In genomic region chr5:107282561-107283307, GRCm38 (mm10) we compare ENCODE assay signal across 19 mouse cellular contexts. TPM values are rescaled to one million over a fixed set of nuclear protein-coding genes. Genes with fewer than 3 reads are reported as not detected.
A peak's percentile ranks its signal among the peaks of the same experiment; 100 is the strongest.
DNase-seq lines count a peak whose midpoint lies in the region; ATAC-seq lines count a peak whose summit lies in the region.
"Had no signal": no experiment of that assay in that cellular context is flagged by ENCODE, and none has a peak within 500 bp of the region (broad histone marks: within the 10 kb centered on the region; RNA-seq: fewer than 3 reads in every experiment).

No protein-coding gene starts in this region.

- peak; percentile 46 for DNase-seq in forebrain, embryonic 14.5 days (ENCODE audit: low spot score)
- peak; percentile 37 for DNase-seq in midbrain, embryonic 11.5 days (ENCODE audit: low spot score, missing footprints)
- DNase-seq in midbrain, embryonic 14.5 days, result no peak
- DNase-seq in urinary bladder, adult 18-20 months (ENCODE audit: low spot score in 2 of 2), result no peak
- DNase-seq in spleen, postnatal 4 days (ENCODE audit: low spot score in 2 of 2), result no peak
- DNase-seq: B cell, adult 2 months; gastrocnemius, postnatal 14 days; heart, postnatal 36 days; kidney, adult 2 months; kidney, postnatal 25 days; lung, embryonic 14.5 days; thymus, postnatal 36 days had no signal

- no peak overlapping the region; the same call in 1 of the 2 replicates for H3K27ac ChIP-seq in forebrain, embryonic 14.5 days (ENCODE audit: low read depth, low read length)
- H3K27ac ChIP-seq in forebrain, embryonic 12.5 days, result no peak overlapping the region
- H3K27ac ChIP-seq in midbrain, embryonic 11.5 days (ENCODE audit: low read depth, low read length), result no peak overlapping the region
- no peak overlapping the region for H3K27ac ChIP-seq in midbrain, embryonic 14.5 days (replicated peaks; ENCODE audit: low read depth, low read length)
- H3K27ac ChIP-seq in embryonic facial prominence, embryonic 13.5 days, result peak overlapping the region; percentile 66
- H3K27ac ChIP-seq: hindbrain, postnatal 0 days; neural tube, embryonic 13.5 days had no signal

- H3K9me3 ChIP-seq in forebrain, embryonic 14.5 days (replicated peaks; ENCODE audit: control insufficient read depth, low read length), result no peaks in the 10 kb centered on the region
- H3K9me3 ChIP-seq in forebrain, embryonic 12.5 days, result peaks cover 7% of the 10 kb centered on the region; the same call in 1 of the 2 replicates
- no peaks in the 10 kb centered on the region for H3K9me3 ChIP-seq in midbrain, embryonic 11.5 days (ENCODE audit: control insufficient read depth, low read length)
- H3K9me3 ChIP-seq in midbrain, embryonic 14.5 days (ENCODE audit: control insufficient read depth, low read length), result no peaks in the 10 kb centered on the region
- H3K9me3 ChIP-seq in embryonic facial prominence, embryonic 13.5 days, result no peaks in the 10 kb centered on the region
- H3K9me3 ChIP-seq: neural tube, embryonic 13.5 days had no signal

- H3K9ac ChIP-seq in forebrain, embryonic 14.5 days (ENCODE audit: low read length), result no peak overlapping the region
- H3K9ac ChIP-seq in forebrain, embryonic 12.5 days, result no peak overlapping the region
- no peak overlapping the region for H3K9ac ChIP-seq in midbrain, embryonic 11.5 days (ENCODE audit: low read length)
- no peak overlapping the region for H3K9ac ChIP-seq in midbrain, embryonic 14.5 days (replicated peaks; ENCODE audit: low read length)
- no peak overlapping the region for H3K9ac ChIP-seq in embryonic facial prominence, embryonic 13.5 days
- H3K9ac ChIP-seq: lung, embryonic 14.5 days; neural tube, embryonic 13.5 days had no signal

- no peak for ATAC-seq in forebrain, embryonic 14.5 days
- ATAC-seq in forebrain, embryonic 12.5 days (ENCODE audit: low FRiP score), result no peak
- ATAC-seq in midbrain, embryonic 11.5 days (ENCODE audit: low FRiP score), result no peak
- no peak for ATAC-seq in midbrain, embryonic 14.5 days (ENCODE audit: low FRiP score, low TSS enrichment)
- no peak for ATAC-seq in embryonic facial prominence, embryonic 13.5 days (ENCODE audit: insufficient number of reproducible peaks, insufficient read depth, low FRiP score, low TSS enrichment, low read depth)
- ATAC-seq: forebrain, embryonic 16.5 days; hindbrain, postnatal 0 days had no signal

- no peaks in the 10 kb centered on the region for H3K36me3 ChIP-seq in forebrain, embryonic 14.5 days (ENCODE audit: control insufficient read depth, insufficient read depth, low read length)
- no peaks in the 10 kb centered on the region for H3K36me3 ChIP-seq in forebrain, embryonic 12.5 days (replicated peaks)
- H3K36me3 ChIP-seq in midbrain, embryonic 11.5 days (ENCODE audit: control insufficient read depth, insufficient read depth, low read length), result no peaks in the 10 kb centered on the region
- H3K36me3 ChIP-seq in midbrain, embryonic 14.5 days (ENCODE audit: control insufficient read depth, insufficient read depth, low read length), result no peaks in the 10 kb centered on the region
- peaks cover 10% of the 10 kb centered on the region for H3K36me3 ChIP-seq in embryonic facial prominence, embryonic 13.5 days
- H3K36me3 ChIP-seq: neural tube, embryonic 13.5 days had no signal

- no peak overlapping the region for H3K4me2 ChIP-seq in forebrain, embryonic 14.5 days (ENCODE audit: low read length)
- no peak overlapping the region for H3K4me2 ChIP-seq in forebrain, embryonic 12.5 days
- no peak overlapping the region for H3K4me2 ChIP-seq in midbrain, embryonic 11.5 days
- H3K4me2 ChIP-seq in midbrain, embryonic 14.5 days (ENCODE audit: low read length), result no peak overlapping the region
- H3K4me2 ChIP-seq in embryonic facial prominence, embryonic 13.5 days, result peak overlapping the region; percentile 26; the same call in 1 of the 2 replicates
- H3K4me2 ChIP-seq: heart, embryonic 11.5 days; lung, embryonic 14.5 days; neural tube, embryonic 13.5 days had no signal

- no peak overlapping the region for H3K4me3 ChIP-seq in forebrain, embryonic 14.5 days (ENCODE audit: low read depth, low read length)
- H3K4me3 ChIP-seq in forebrain, embryonic 12.5 days (replicated peaks), result no peak overlapping the region
- no peak overlapping the region for H3K4me3 ChIP-seq in midbrain, embryonic 11.5 days (ENCODE audit: low read depth, low read length)
- no peak overlapping the region for H3K4me3 ChIP-seq in midbrain, embryonic 14.5 days (replicated peaks; ENCODE audit: low read depth, low read length)
- H3K4me3 ChIP-seq in embryonic facial prominence, embryonic 13.5 days, result no peak overlapping the region
- H3K4me3 ChIP-seq: megakaryocyte, embryonic 14.5 days; neural tube, embryonic 13.5 days had no signal

- 73% methylated on average over 9 of the region's 9 CpGs for WGBS in forebrain, embryonic 14.5 days
- WGBS in forebrain, embryonic 12.5 days, result 77% methylated on average over 9 of the region's 9 CpGs
- 81% methylated on average over 9 of the region's 9 CpGs for WGBS in midbrain, embryonic 11.5 days
- 76% methylated on average over 9 of the region's 9 CpGs for WGBS in midbrain, embryonic 14.5 days
- 43% methylated on average over 9 of the region's 9 CpGs for WGBS in embryonic facial prominence, embryonic 13.5 days

- peaks cover 16% of the 10 kb centered on the region; the same call in 1 of the 2 replicates for H3K27me3 ChIP-seq in forebrain, embryonic 14.5 days (replicated peaks; ENCODE audit: control insufficient read depth, insufficient read depth, low read length)
- peaks cover 23% of the 10 kb centered on the region for H3K27me3 ChIP-seq in forebrain, embryonic 12.5 days
- H3K27me3 ChIP-seq in midbrain, embryonic 11.5 days (ENCODE audit: control insufficient read depth, insufficient read depth, low read length), result peaks cover 2% of the 10 kb centered on the region
- peaks cover under 1% of the 10 kb centered on the region; the same call in 1 of the 2 replicates for H3K27me3 ChIP-seq in midbrain, embryonic 14.5 days (ENCODE audit: control insufficient read depth, insufficient read depth, low read length)
- H3K27me3 ChIP-seq in embryonic facial prominence, embryonic 13.5 days, result no peaks in the 10 kb centered on the region

- no peaks in the 10 kb centered on the region for H3K4me1 ChIP-seq in forebrain, embryonic 14.5 days (ENCODE audit: control insufficient read depth, insufficient read depth, low read length)
- no peaks in the 10 kb centered on the region for H3K4me1 ChIP-seq in forebrain, embryonic 12.5 days
- no peaks in the 10 kb centered on the region for H3K4me1 ChIP-seq in midbrain, embryonic 11.5 days (ENCODE audit: control insufficient read depth, insufficient read depth, low read length)
- H3K4me1 ChIP-seq in midbrain, embryonic 14.5 days (ENCODE audit: control insufficient read depth, insufficient read depth, low read length), result no peaks in the 10 kb centered on the region
- peaks cover 51% of the 10 kb centered on the region for H3K4me1 ChIP-seq in embryonic facial prominence, embryonic 13.5 days
- H3K4me1 ChIP-seq: megakaryocyte, embryonic 14.5 days had no signal

RNA-seq across cellular contexts. Expression of gene Tgfbr3, which starts 6.7 kb away (rescaled TPM):
- polyA plus RNA-seq in forebrain, embryonic 14.5 days (2014; fragmentation: Nextera tagmentation; extraction: Ambion mirVana), result 2.2 and 3.5 TPM in 2 replicates
- 4.0 and 5.7 TPM in 2 replicates for polyA plus RNA-seq in forebrain, embryonic 12.5 days (2016; fragmentation: Nextera tagmentation; extraction: Ambion mirVana)
- 7.8 and 9.0 TPM in 2 replicates for polyA plus RNA-seq in midbrain, embryonic 11.5 days (2014; fragmentation: Nextera tagmentation; extraction: Ambion mirVana)
- polyA plus RNA-seq in midbrain, embryonic 14.5 days (2014; fragmentation: Nextera tagmentation; extraction: Ambion mirVana), result 1.4 and 4.7 TPM in 2 replicates
- 35.8 and 35.9 TPM in 2 replicates for polyA plus RNA-seq in embryonic facial prominence, embryonic 13.5 days (2015; fragmentation: Nextera tagmentation; extraction: Ambion mirVana)

RNA-seq across cellular contexts. Expression of gene Brdt, which starts 48.2 kb away (rescaled TPM):
- 1.4 and 1.8 TPM in 2 replicates for polyA plus RNA-seq in forebrain, embryonic 14.5 days (2014; fragmentation: Nextera tagmentation; extraction: Ambion mirVana)
- 1.4 TPM in 2 replicates for polyA plus RNA-seq in forebrain, embryonic 12.5 days (2016; fragmentation: Nextera tagmentation; extraction: Ambion mirVana)
- 2.3 and 2.4 TPM in 2 replicates for polyA plus RNA-seq in midbrain, embryonic 11.5 days (2014; fragmentation: Nextera tagmentation; extraction: Ambion mirVana)
- 2.8 and 3.2 TPM in 2 replicates for polyA plus RNA-seq in midbrain, embryonic 14.5 days (2014; fragmentation: Nextera tagmentation; extraction: Ambion mirVana)
- polyA plus RNA-seq in embryonic facial prominence, embryonic 13.5 days (2015; fragmentation: Nextera tagmentation; extraction: Ambion mirVana), result 6.6 and 6.9 TPM in 2 replicates

Comparison
In these comparisons a context has a peak if more than half of its experiments do, and no peak if none do; other contexts are left out.
1. DNase-seq: peak in forebrain, embryonic 14.5 days (single experiment) and midbrain, embryonic 11.5 days (single experiment); none in midbrain, embryonic 14.5 days (single experiment), urinary bladder, adult 18-20 months (0 of 2) and spleen, postnatal 4 days (0 of 2).